Mouse (Mus musculus) thymus, adult 2 months (tissue): ENCODE measurements around the gene Sh3bp1. TPM values are rescaled to one million over a fixed set of nuclear protein-coding genes. Genes with fewer than 3 reads are reported as not detected.

ENCODE experiments used
- DNase-seq: peaks from one replicate; pipeline ENCODE4 v3.0.0; 2021
- H3K27ac ChIP-seq: fragments of 200-500 bp; 2 replicates; pipeline ENCODE4 v1.5.1; 2012; ENCODE audit warnings: low read length, control low read depth; ENCODE audit not compliant: control insufficient read depth, insufficient read depth
- H3K27me3 ChIP-seq: fragments of 200-500 bp; 2 replicates; pipeline ENCODE4 v1.6.1; 2012; ENCODE audit warnings: mild to moderate bottlenecking, low read length, moderate library complexity, mixed read lengths; ENCODE audit not compliant: control insufficient read depth, insufficient read depth
- H3K36me3 ChIP-seq: fragments of 200-500 bp; 2 replicates; pipeline ENCODE4 v1.6.1; 2012; ENCODE audit warnings: mild to moderate bottlenecking, low read length, moderate library complexity; ENCODE audit not compliant: control insufficient read depth, insufficient read depth
- H3K4me1 ChIP-seq: fragments of 200-500 bp; replicated peaks from 2 replicates; pipeline ENCODE4 v1.6.1; 2012; ENCODE audit warnings: low read length; ENCODE audit not compliant: control insufficient read depth, insufficient read depth
- H3K4me3 ChIP-seq: fragments of 200-500 bp; 2 replicates; pipeline ENCODE4 v1.5.1; 2012; ENCODE audit warnings: mild to moderate bottlenecking, low read length, control low read depth, moderate library complexity; ENCODE audit not compliant: control insufficient read depth, insufficient read depth
- CTCF ChIP-seq: fragments of 200-500 bp; IDR thresholded peaks from 2 replicates; pipeline ENCODE4 v1.5.1; 2012; ENCODE audit warnings: mild to moderate bottlenecking, control low read depth, low read length, moderate library complexity, borderline replicate concordance; ENCODE audit not compliant: control insufficient read depth, poor library complexity, insufficient read depth; ENCODE audit errors: extremely low read depth
- POLR2A ChIP-seq: fragments of 200-500 bp; IDR thresholded peaks from 2 replicates; pipeline ENCODE4 v1.6.1; 2012; ENCODE audit warnings: mild to moderate bottlenecking, low read length, control low read depth, moderate library complexity; ENCODE audit not compliant: control insufficient read depth, poor library complexity, insufficient read depth; ENCODE audit errors: extremely low read depth
- WGBS: fragments of 180-500 bp; shearing (Covaris S2); methylation state at CpG from one replicate; pipeline ENCODE4 v1.1.7; 2018; 5-methylcytosine and 5-hydroxymethylcytosine counted together
- polyA plus RNA-seq: library from polyadenylated mRNA; depleted of rRNA; stranded (reverse); fragments of >200 nt; gene quantifications from 2 replicates; pipeline ENCODE4 v1.2.3, GENCODE M21; 2012

The Sh3bp1 gene
- polyA plus RNA-seq, 1 experiment = 371 TPM

DNA sequence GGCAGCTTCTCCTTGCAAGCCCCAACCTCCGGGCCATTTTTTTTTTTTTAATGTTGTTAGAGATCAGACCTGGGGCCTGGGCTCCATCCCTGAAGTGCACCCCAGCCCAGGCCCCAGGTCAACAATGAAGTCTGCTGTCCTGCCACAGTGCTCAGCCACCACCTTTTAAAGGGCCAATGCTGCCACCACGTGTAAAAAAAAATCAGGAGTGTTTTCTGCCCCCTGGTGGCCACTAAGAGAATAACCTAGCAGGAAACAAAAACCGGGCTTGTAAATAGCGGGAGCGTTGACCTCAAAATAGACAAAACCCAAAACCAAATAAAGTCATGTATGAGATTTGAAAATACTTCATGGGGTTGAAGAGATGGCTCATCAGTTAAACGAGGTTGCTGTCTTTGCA lies 29.8 kb upstream of the Sh3bp1 start:
- peak; percentile 39 for DNase-seq
- no peaks in the 10 kb centered on the region for H3K27me3 ChIP-seq
- no peaks in the 10 kb centered on the region for H3K4me1 ChIP-seq
- H3K36me3 ChIP-seq = no peaks in the 10 kb centered on the region
- H3K27ac ChIP-seq = no peak overlapping the region
- TF ChIP-seq POLR2A (no peak), CTCF (peak; percentile 67; the same call in 1 of the 2 replicates)
- H3K4me3 ChIP-seq = no peak overlapping the region
- 12% methylated on average over 6 of the region's 6 CpGs for WGBS

DNA sequence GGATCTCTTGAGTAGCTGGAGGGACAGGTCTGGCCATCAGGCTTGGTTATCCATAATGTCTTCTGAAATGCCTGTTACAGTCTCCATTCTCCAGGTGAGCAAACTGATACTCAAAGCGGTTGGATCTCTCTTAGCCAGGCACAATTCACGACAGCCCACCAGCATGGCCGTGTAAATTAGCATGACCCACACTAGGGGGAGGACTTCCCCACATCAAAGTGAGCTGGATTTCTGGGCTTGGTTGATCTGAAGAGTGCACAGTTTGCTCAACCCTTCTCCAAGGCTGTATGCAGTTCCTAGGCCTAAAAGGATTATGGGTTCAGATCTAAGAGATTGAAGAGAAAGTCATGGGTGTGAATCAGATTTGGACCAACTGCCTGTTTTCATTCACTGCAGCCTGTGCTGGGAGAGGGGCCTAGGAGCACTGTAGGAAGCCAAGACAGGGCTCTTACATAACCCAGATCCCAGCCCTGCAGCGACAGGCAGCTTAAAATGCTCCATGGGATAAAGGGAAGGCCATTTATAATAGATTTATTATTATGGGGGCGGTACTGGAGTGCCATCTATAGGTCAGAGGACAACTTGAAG lies 27.5 kb upstream of the Sh3bp1 start:
- no peak for DNase-seq
- TF ChIP-seq POLR2A (no peak), CTCF (no peak)
- H3K4me1 ChIP-seq = peaks cover 6% of the 10 kb centered on the region
- no peak overlapping the region for H3K27ac ChIP-seq
- 55% methylated on average over 5 of the region's 5 CpGs for WGBS
- H3K36me3 ChIP-seq = no peaks in the 10 kb centered on the region
- no peaks in the 10 kb centered on the region for H3K27me3 ChIP-seq
- H3K4me3 ChIP-seq = no peak overlapping the region

DNA sequence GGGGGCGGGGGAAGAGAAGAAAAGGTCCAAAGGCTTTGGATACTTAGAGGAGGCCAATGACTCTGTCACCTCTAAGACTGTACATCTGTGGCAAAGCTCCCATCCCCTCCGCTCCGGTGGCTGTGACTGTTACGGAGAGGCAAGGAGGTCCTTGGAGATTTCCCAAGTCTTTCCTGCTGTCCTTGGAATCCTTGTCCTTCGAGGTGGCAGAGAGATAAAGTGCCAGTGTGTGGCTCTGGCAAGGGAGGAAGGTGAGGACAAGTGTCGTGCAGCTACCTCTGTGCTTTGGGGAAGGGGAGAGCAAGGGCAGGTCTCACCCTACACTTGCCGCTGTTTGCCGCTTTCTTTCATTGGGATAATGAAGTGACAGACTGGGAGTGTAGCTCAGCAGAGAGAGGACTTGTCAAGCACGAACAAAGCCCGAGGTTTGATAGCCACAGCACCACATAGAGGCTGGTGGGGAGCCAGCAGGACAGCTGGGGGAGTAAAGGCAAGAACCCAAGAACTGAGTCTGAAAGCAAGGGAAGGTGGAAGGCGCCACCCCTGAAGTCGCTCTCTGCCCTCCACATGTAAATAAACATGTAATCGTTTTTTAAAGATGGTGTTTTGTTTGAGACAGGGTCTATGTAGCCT lies 25.6 kb upstream of the Sh3bp1 start:
- no peak for DNase-seq
- Histone ChIP-seq H3K4me1 (peaks cover 13% of the 10 kb centered on the region), H3K27me3 (no peaks in the 10 kb centered on the region), H3K4me3 (no peak overlapping the region), H3K27ac (no peak overlapping the region), H3K36me3 (no peaks in the 10 kb centered on the region)
- TF ChIP-seq CTCF = no peak
- no peak for TF ChIP-seq POLR2A
- WGBS = 83% methylated on average over 13 of the region's 13 CpGs

DNA sequence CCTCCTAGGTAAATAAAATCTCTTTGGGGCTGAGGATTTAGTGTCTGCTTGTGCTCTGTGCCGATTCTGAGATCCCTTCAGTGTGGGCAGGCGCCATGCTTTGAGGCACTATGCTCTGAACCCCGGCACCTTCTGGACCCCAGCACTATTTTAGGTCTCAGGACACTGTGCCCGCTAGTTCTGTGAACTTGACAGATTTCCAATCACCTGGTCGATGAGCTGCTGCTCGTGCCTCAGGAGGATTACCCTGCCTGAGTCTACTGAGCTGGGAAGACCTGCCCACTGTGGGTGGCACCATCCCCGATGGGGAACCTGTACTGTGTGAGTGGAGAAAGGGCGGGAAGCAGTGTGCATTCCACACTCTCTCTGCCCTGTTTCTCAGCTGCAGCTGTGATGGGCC lies 24.6 kb upstream of the Sh3bp1 start:
- Histone ChIP-seq H3K27me3 (no peaks in the 10 kb centered on the region), H3K4me1 (peaks cover 20% of the 10 kb centered on the region), H3K27ac (no peak overlapping the region), H3K4me3 (no peak overlapping the region), H3K36me3 (no peaks in the 10 kb centered on the region)
- no peak for DNase-seq
- WGBS = 86% methylated on average over 8 of the region's 8 CpGs
- no peak for TF ChIP-seq CTCF
- no peak for TF ChIP-seq POLR2A

DNA sequence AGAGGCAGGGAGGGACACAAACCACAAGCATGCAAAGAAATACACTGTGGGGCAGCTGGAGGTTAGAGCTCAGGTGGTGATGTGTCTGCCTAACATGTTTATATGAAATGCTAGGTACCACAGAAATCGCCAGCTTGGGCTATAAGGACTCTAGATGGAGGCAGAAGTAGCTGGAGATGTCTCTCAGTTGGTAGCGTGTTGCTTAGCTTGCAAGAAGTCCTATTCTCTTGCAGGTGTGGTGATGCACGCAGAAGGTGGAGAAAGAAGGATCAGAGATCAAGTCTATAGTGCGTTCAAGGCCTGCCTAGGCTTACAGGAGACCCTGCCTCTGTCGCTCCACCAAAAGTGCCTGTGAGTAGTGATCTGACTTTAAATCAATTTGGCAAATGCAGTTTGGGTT lies 24.0 kb upstream of the Sh3bp1 start:
- TF ChIP-seq CTCF (no peak), POLR2A (no peak)
- peaks cover 20% of the 10 kb centered on the region for H3K4me1 ChIP-seq
- no peak overlapping the region for H3K27ac ChIP-seq
- no peaks in the 10 kb centered on the region for H3K36me3 ChIP-seq
- no peaks in the 10 kb centered on the region for H3K27me3 ChIP-seq
- 83% methylated on average over 5 of the region's 5 CpGs for WGBS
- no peak for DNase-seq
- no peak overlapping the region for H3K4me3 ChIP-seq

DNA sequence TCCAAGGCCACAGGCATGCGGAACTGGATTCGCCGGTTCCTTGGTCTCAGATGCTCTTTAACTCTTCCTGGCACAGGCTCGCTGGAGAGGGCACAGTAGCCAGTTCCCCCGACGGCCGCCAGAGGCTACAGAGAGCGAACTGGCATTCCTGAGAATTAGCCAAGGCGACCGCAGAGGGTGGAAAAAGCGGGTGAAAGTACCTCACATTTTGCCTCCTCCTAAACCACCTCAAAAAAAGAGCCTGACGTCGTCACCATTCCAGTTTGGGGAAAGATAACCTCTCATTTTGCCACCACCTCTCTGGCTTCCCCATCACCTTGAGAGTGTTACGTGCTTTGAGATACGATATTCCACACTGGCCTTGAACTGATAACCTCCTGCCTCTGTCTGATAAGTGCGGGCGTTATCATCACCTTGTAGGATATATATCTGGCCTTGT lies 23.3 kb upstream of the Sh3bp1 start:
- Histone ChIP-seq H3K27ac (no peak overlapping the region; the same call in 1 of the 2 replicates), H3K36me3 (no peaks in the 10 kb centered on the region), H3K27me3 (no peaks in the 10 kb centered on the region), H3K4me3 (peak overlapping the region; percentile 22), H3K4me1 (peaks cover 20% of the 10 kb centered on the region)
- TF ChIP-seq POLR2A = no peak
- TF ChIP-seq CTCF = peak; percentile 82; the same call in 1 of the 2 replicates
- DNase-seq = peak; percentile 74
- 4% methylated on average over 17 of the region's 17 CpGs for WGBS
